Mouse (Mus musculus): ENCODE measurements around the gene Cldn34b4. TPM values are rescaled to one million over a fixed set of nuclear protein-coding genes. Genes with fewer than 3 reads are reported as not detected.

The Cldn34b4 gene
- not detected for polyA plus RNA-seq (2014; fragmentation: Illumina TruSeq; extraction: RNeasy Lipid Tissue Mini Kit (QIAGEN cat#74804); ENCODE audit: insufficient read depth, low read depth, low replicate concordance)

GRCm38 (mm10) chrX:76393050-76393449 lies at the start of gene Cldn34b4:
TSS of gene Cldn34b4 (plus strand) at chrX:76393350.

Other genes with a start within 250 kb of the Cldn34b4 start
- gene Cldn34b3, start 129.0 kb upstream of the Cldn34b4 start, polyA plus RNA-seq (2014; fragmentation: Illumina TruSeq; extraction: RNeasy Lipid Tissue Mini Kit (QIAGEN cat#74804); ENCODE audit: insufficient read depth, low read depth, low replicate concordance): not detected
- not detected for gene Cldn34d, start 209.6 kb downstream of the Cldn34b4 start, polyA plus RNA-seq (2014; fragmentation: Illumina TruSeq; extraction: RNeasy Lipid Tissue Mini Kit (QIAGEN cat#74804); ENCODE audit: insufficient read depth, low read depth, low replicate concordance)